Mouse (Mus musculus) cerebellum, postnatal 10 days (tissue): Measurements from ENCODE around the gene Slc24a3.

Experiments
- DNase-seq, 2 experiments: peaks; one replicate each; pipeline ENCODE4 v3.0.0; 2021; ENCODE audit warnings: mixed read lengths in 2 of 2

The Slc24a3 gene

DNA sequence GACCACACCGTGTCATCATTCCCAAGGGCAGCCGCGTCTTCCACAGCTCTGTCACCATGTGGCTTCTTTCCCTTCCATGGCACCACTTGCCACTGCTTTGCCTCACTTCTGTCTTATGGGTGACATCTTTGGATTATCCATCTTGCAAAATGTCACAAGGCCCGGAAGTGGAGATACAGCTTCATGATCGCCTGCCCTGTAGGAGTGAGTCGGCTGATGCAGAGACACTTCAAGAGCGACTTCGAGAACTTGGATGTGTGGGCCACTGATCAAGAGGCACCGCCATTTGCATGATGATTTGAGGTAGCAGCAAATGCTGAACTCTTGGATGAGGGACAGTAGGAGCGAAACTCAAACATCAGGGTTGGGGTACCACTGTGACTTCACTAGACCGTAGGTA, 46.0 kb downstream of the Slc24a3 start:
- DNase-seq = no peak

DNA sequence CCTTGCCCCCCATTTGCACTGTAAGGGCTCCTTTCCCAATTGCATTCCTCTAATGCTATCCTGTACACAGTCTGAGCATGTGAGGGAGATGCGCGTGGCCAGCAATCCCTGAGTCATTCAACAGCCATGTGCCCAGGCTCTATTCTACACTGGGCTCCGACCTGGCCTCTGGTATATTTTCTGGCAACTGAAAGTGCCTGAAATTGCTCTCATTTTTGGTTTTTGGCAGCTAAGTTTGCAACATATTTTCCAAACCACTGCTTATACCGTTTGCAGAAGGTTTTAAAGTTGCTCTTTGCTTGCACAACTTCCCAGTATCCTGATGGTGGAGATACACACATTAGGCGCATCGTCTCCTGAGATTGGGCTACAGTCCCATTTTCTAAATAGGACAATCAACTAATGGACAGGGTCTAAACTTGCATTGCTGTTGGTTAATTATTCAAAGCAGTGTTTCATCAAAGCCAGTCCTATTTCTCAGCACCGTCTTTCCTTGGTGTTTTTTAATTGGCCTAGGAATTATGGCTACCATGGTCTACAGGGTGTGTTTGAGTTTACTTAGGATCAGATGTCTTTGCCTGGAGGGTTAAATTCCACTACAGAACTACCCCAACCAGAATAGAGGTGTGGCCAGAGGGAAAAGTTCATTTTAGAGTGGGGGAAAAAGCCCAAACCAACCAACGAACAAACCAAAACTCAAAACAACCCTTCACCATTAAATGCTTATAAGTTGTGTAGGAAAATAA, 46.7 kb downstream of the Slc24a3 start:
- no peak for DNase-seq

GRCm38 (mm10) chr2:145216580-145216979, 49.0 kb downstream of the Slc24a3 start:
- DNase-seq = no peak

DNA sequence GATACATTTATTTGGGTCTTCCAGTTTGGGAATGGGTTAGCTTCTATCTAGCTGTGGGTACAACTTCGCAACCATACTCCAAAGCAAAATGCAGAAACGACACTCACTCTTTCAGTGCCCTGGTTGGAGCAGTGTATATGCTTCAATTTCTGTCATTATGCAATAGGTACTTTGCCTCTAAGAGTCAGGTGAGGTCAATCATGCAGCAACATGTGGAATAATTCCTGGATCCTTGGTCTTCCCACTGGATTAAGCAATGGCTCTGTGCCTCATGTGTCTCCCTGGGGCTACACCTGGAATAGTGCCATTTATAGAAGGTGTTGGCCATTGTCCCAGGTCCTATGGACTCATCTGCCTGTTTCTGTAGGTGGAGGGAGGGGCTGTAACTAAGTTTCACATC, 49.9 kb downstream of the Slc24a3 start:
- no peak for DNase-seq

DNA sequence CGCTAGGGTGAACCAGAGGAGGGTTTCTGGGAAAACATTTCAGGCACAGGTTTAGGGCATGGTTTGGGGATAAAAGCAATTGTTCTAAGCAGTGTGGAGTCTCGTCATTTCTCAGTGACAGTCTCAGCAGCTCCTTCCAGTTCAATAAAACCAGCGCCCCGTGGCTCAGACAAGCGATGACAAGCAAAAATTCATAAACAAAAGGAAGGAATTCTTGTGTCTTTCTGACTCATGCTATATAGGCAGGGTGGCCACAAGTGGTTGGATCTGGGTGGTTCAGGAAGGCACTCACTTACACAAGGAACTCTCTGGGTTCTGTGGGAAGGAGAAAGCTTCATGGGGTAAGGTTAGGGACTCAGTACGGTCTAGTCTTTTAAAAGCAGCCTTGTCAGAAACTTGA, 51.7 kb downstream of the Slc24a3 start:
- no peak for DNase-seq

- DNase-seq = no peak
These were observed 56.1 kb downstream of the Slc24a3 start for GRCm38 (mm10) chr2:145223646-145224045.

- DNase-seq = peak; percentile 50 to 56
These were observed 58.1 kb downstream of the Slc24a3 start for GRCm38 (mm10) chr2:145225640-145226039.

DNA sequence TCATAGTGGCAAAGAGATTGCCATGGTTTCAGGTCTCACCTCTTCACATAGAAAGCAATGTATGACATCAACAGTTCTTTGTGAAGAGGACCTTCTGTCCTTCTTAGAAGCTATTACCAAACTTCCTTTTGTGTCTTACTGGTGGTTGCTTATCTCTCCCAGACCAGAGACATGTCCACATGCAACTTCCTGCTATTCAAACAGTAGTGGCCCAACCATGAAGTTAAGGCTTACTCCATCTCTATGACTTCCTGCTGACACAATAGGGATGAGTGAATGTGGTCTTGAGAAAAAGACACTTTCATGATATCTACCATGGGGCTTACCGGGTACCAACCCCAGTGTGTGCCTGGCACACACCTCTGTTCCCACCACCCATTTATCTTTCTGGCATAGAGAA, 58.5 kb downstream of the Slc24a3 start:
- DNase-seq = no peak

GRCm38 (mm10) chr2:145227351-145227750, 59.8 kb downstream of the Slc24a3 start:
- peak; percentile 59 to 64 for DNase-seq

- DNase-seq = peak in 1 of 2 experiments; percentile 10
These were observed 65.4 kb downstream of the Slc24a3 start for GRCm38 (mm10) chr2:145232764-145233484.

DNA sequence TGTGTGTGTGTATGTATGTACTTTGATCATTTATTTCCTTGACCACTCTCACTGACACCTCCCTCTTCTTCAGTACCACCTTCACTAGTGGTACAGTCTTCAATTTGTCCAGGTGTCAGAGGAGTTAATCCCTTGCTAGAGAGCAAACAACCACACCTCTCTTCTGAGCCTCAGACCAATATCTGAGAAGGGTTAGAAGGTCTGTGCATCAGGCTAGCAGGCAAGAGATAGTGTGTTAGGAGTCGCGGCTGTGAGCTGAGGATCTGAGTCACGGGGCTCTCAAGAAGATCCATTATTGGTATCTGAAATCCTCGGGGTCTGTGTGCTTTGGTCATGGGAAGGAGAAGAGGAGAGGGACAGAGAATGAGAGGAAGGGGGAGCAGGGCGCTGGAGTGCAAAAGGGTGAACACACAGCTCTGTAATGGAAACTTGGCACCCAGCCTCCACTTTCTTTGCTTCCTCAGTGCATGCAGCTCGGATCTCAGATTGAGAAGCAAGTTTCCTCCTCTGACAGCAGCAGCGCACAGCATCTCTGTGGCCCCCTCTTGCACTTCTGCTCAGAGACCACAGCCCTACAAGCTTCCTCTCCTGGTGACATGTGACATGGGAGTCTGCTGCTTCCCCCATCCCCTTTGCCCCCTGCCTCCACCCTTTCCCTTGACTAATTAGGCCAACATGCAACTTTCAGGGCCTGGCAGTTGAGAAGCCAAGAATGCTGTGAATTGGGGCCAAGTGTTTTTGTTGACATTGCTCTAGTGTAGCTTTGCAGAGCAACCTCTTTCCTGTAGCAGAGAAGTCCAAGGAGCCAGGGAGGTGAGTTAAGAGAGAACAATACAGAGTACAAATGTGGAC, 66.2 kb downstream of the Slc24a3 start:
- peak; percentile 47 to 61 for DNase-seq

DNA sequence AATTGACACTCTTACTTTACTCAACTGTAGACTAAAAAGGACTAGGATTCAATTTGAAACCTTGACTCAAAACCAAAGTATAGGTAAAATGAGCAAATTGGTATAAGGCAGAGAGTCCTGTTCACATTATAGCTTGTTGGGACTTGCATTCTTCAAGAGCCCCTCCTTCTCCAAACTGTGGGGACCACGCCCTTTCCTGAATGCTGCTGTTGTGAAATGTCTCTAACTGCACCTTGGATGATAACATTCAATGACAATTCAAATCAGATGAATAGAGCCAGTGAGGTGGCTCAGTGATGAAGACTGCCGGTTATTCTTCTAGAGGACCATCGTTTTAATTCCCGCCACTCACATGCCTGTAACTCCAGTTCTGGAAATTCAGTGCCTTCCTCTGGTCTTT, 78.8 kb downstream of the Slc24a3 start:
- DNase-seq = no peak

DNA sequence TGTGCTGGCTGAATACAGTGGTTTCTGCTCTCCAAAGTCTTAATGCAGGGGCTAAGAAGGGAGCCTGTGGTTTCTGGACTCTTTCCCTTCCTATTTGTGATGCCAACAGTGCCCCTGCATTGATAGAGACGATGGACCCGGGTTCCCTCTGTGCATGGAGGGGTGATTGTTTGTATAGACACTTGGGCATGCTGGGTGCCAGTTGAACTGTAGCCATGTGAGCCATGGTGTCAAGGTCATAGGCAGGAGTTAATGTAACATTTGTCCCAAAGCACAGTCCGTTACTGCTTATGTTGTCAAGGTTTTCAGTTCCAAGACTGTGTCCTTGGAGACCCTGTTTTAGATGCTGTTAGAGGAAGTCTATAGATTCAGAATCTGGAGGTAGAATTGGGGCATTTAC, 80.6 kb downstream of the Slc24a3 start:
- peak in 1 of 2 experiments; percentile 14 for DNase-seq

- peak; percentile 81 to 86 for DNase-seq
These were observed 89.8 kb downstream of the Slc24a3 start for GRCm38 (mm10) chr2:145257332-145257731.

- no peak for DNase-seq
These were observed 90.3 kb downstream of the Slc24a3 start for GRCm38 (mm10) chr2:145257855-145258254.

GRCm38 (mm10) chr2:145260574-145260973, 93.0 kb downstream of the Slc24a3 start:
- DNase-seq = no peak

- DNase-seq = no peak
These were observed 94.6 kb downstream of the Slc24a3 start for GRCm38 (mm10) chr2:145262153-145262552.

DNA sequence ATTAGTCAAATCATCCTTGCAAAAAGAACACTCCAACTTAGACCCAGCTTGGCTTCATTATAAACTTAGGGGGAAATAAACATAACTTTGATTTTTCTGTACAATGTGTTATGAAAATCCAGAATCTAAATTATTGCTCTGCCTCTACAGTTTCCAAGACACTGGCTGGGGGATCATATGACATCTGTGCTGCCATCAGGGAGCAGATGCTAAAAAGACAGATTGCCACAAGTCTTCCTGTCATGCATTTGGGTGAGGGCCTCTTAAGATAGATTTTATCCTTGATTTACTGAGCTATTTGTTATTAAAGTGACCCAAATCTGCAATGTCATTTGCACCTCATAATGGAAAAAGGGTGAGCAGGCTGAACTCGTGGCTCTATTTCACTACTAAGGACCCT, 99.2 kb downstream of the Slc24a3 start:
- no peak for DNase-seq

- no peak for DNase-seq
These were observed 101.4 kb downstream of the Slc24a3 start for GRCm38 (mm10) chr2:145268971-145269370.

GRCm38 (mm10) chr2:145269410-145269809, 101.9 kb downstream of the Slc24a3 start:
- peak in 1 of 2 experiments; percentile 11 for DNase-seq

DNA sequence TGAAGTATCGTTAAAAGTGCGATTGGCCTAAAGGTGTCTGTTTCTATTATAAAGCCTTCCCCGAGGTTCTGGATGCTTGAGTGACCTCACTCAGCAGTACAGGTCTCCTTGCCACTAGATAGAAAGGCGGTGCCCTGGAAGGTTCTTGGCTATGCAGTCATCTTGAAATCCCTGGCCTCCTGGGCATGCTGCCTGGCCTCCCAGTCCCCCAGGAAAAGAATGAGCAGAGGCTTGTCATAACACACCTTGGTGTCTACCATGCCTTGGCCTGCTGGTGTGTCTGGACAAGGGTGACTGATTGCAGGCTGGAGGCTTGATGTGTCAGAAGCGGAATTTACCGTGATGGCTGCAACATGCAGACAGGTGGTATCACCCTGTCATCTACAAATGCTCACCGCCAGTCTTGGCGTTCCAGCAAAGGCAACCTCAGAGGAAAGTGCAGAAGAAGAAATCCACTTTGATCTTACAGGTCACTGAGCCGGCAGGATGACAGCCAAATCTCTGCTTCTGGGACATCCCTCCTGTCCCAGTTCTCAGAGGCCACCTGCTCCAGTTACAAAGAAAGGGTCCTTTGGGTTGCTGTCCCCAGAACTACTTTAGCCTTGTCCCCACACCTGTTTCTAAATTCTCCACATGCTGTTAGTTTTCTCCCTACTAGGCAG, 106.6 kb downstream of the Slc24a3 start:
- DNase-seq = peak; percentile 24 to 30

GRCm38 (mm10) chr2:145279336-145279735, 111.8 kb downstream of the Slc24a3 start:
- no peak for DNase-seq

- DNase-seq = no peak
These were observed 116.2 kb downstream of the Slc24a3 start for GRCm38 (mm10) chr2:145283746-145284145.
